Mouse (Mus musculus): ENCODE results near the gene Olfr508. TPM values are rescaled to one million over a fixed set of nuclear protein-coding genes. Genes with fewer than 3 reads are reported as not detected.

The Olfr508 gene
- polyA plus RNA-seq, 1 experiment: not detected

- DNase-seq: no peak
- H3K4me3 ChIP-seq (replicated peaks; ENCODE audit: extremely low read depth, low read depth, low read length): no peak overlapping the region
- no peaks in the 10 kb centered on the region for H3K4me1 ChIP-seq (ENCODE audit: control insufficient read depth, insufficient read depth, low read length)
- WGBS: 75% methylated on average over 4 of the region's 4 CpGs
- TF ChIP-seq POLR2A (IDR thresholded peaks at IDR 0.05; ENCODE audit: borderline replicate concordance, extremely low read depth, low read depth, low read length) (no peak), CTCF (IDR thresholded peaks at IDR 0.05; ENCODE audit: insufficient read depth, low read length) (no peak)
These were observed 49.1 kb downstream of the Olfr508 start for GRCm38 (mm10) chr7:108678886-108679285.

Other genes starting within 250 kb of the Olfr508 start
- not detected in 2 replicates for gene Olfr495, start 236.8 kb upstream of the Olfr508 start, polyA plus RNA-seq (2012; rRNA removed)
- not detected in 2 replicates for gene Olfr497, start 209.6 kb upstream of the Olfr508 start, polyA plus RNA-seq (2012; rRNA removed)
- gene Olfr498, start 164.7 kb upstream of the Olfr508 start, polyA plus RNA-seq (2012; rRNA removed): not detected in 2 replicates
- gene Olfr502, start 104.9 kb upstream of the Olfr508 start, polyA plus RNA-seq (2012; rRNA removed): not detected in 2 replicates
- not detected in 2 replicates for gene Olfr503, start 85.5 kb upstream of the Olfr508 start, polyA plus RNA-seq (2012; rRNA removed)
- not detected in 2 replicates for gene Olfr504, start 64.2 kb upstream of the Olfr508 start, polyA plus RNA-seq (2012; rRNA removed)
- not detected in 2 replicates for gene Olfr506, start 19.2 kb upstream of the Olfr508 start, polyA plus RNA-seq (2012; rRNA removed)
- gene Olfr507, start 8.2 kb upstream of the Olfr508 start, polyA plus RNA-seq (2012; rRNA removed): not detected in 2 replicates
- gene Olfr509, start 21.9 kb downstream of the Olfr508 start, polyA plus RNA-seq (2012; rRNA removed): not detected in 2 replicates
- not detected in 2 replicates for gene Olfr510, start 36.4 kb downstream of the Olfr508 start, polyA plus RNA-seq (2012; rRNA removed)
- gene Olfr512, start 83.3 kb downstream of the Olfr508 start, polyA plus RNA-seq (2012; rRNA removed): not detected in 2 replicates
- not detected in 2 replicates for gene Olfr513, start 121.0 kb downstream of the Olfr508 start, polyA plus RNA-seq (2012; rRNA removed)
- gene Olfr514, start 196.0 kb downstream of the Olfr508 start, polyA plus RNA-seq (2012; rRNA removed): not detected in 2 replicates
- not detected in 2 replicates for gene Olfr516, start 220.5 kb downstream of the Olfr508 start, polyA plus RNA-seq (2012; rRNA removed)
- not detected in 2 replicates for gene Olfr517, start 242.4 kb downstream of the Olfr508 start, polyA plus RNA-seq (2012; rRNA removed)

All from lung, adult 2 months (tissue).